Mouse (Mus musculus): Measurements from ENCODE around the gene Pik3c2g.

DNA sequence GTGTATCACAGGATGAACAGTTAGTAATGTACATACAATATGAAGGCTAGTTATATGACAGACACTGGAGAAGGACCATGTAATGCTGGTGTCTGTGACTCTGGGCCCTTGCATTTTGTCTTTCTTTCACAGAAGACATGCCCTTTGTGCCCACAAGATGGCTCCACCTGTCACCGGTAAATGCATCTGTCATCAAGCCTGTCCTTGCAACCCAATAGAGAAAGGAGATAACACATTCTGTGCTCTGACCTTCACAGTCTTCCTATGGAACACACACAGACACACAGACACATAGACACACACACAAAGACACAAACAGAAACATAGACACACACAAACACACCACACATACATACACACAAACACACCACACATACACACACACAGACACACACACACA is 75.4 kb downstream of the Pik3c2g start:
- TF ChIP-seq POLR2AphosphoS2 (IDR thresholded peaks at IDR 0.05; ENCODE audit: insufficient read length, low read depth) = no peak
- TF ChIP-seq POLR2A (IDR thresholded peaks at IDR 0.05; ENCODE audit: insufficient read length, low read depth) = no peak
- no peak for TF ChIP-seq MAX (IDR thresholded peaks at IDR 0.05; ENCODE audit: low read depth)
- TF ChIP-seq USF1 (IDR thresholded peaks at IDR 0.05; ENCODE audit: low read depth) = no peak
- no peak for TF ChIP-seq E2F4 (IDR thresholded peaks at IDR 0.05; ENCODE audit: insufficient read depth)
- no peak for TF ChIP-seq CEBPB (IDR thresholded peaks at IDR 0.05; ENCODE audit: insufficient read depth, poor library complexity, severe bottlenecking)
- TF ChIP-seq TCF12 (IDR thresholded peaks at IDR 0.05; ENCODE audit: insufficient read depth, poor library complexity, severe bottlenecking) = no peak
- no peak for TF ChIP-seq TCF3 (IDR thresholded peaks at IDR 0.05; ENCODE audit: insufficient read length, low read depth)
- no peak for TF ChIP-seq MYOD1 (IDR thresholded peaks at IDR 0.05; ENCODE audit: control insufficient read depth in 1 of 3, insufficient read length in 2 of 3, low read depth in 2 of 3)
- no peak for TF ChIP-seq MYOG (IDR thresholded peaks at IDR 0.05; ENCODE audit: control insufficient read depth in 1 of 3, insufficient read depth in 1 of 3, insufficient read length in 2 of 3, low read depth in 2 of 3)
- TF ChIP-seq SRF (IDR thresholded peaks at IDR 0.05; ENCODE audit: control insufficient read depth, insufficient read length, low read depth) = no peak
